Comparison of ENCODE assay signal across 37 mouse cellular contexts in genomic region chr5:121536921-121537555, GRCm38 (mm10). TPM values are rescaled to one million over a fixed set of nuclear protein-coding genes. Genes with fewer than 3 reads are reported as not detected.
A peak's percentile ranks its signal among the peaks of the same experiment; 100 is the strongest.
DNase-seq lines count a peak whose midpoint lies in the region; ATAC-seq and TF ChIP-seq lines count a peak whose summit lies in the region.
"Had no signal": no experiment of that assay in that cellular context is flagged by ENCODE, and none has a peak within 500 bp of the region (broad histone marks: within the 10 kb centered on the region; RNA-seq: fewer than 3 reads in every experiment).

No protein-coding gene starts in this region.

- no peak for ATAC-seq in heart, embryonic 12.5 days (ENCODE audit: insufficient number of reproducible peaks, low FRiP score)
- peak; percentile 57 for ATAC-seq in Patski
- ATAC-seq: CD4-positive, CD25-positive, alpha-beta regulatory T cell, adult 4 months; forebrain, embryonic 15.5 days; inflammation-experienced regulatory T-cells, adult 6 months had no signal

- no peaks in the 10 kb centered on the region for H3K9me3 ChIP-seq in heart, embryonic 12.5 days (replicated peaks)
- no peaks in the 10 kb centered on the region for H3K9me3 ChIP-seq in ES-Bruce4 (replicated peaks; ENCODE audit: control insufficient read depth, insufficient read depth, low read length, poor library complexity, severe bottlenecking)
- no peaks in the 10 kb centered on the region for H3K9me3 ChIP-seq in embryonic facial prominence, embryonic 10.5 days
- H3K9me3 ChIP-seq: forebrain, embryonic 15.5 days; heart, embryonic 10.5 days; hindbrain, embryonic 10.5 days; hindbrain, embryonic 15.5 days; kidney, embryonic 15.5 days; limb, embryonic 12.5 days had no signal

- TF ChIP-seq CTCF in ES-Bruce4 (IDR thresholded peaks at IDR 0.05; ENCODE audit: low read depth, low read length) (no peak), Patski (IDR thresholded peaks at IDR 0.05) (no peak)

- CTCF ChIA-PET in Patski (lab: Charles Lee), result interaction anchor here (1.3 to 1.5 kb wide), 2 partner anchors 12 to 15 kb away, joined by 4 to 6 read pairs; no protein-coding TSS in a partner anchor

- in situ Hi-C loops in Patski (cut with MboI; ENCODE audit: low pct_unique_long_range_greater_than_20kb), result no loop called here

- peak overlapping the region; percentile 53; the same call in 1 of the 2 replicates for H3K27ac ChIP-seq in heart, embryonic 12.5 days (ENCODE audit: poor library complexity, severe bottlenecking)
- peak overlapping the region; percentile 86 for H3K27ac ChIP-seq in ES-Bruce4 (ENCODE audit: insufficient read depth, low read length)
- H3K27ac ChIP-seq in embryonic facial prominence, embryonic 10.5 days (replicated peaks), result no peak overlapping the region
- H3K27ac ChIP-seq: forebrain, embryonic 15.5 days; heart, embryonic 10.5 days; hindbrain, embryonic 10.5 days; hindbrain, embryonic 15.5 days; kidney, embryonic 15.5 days; left cerebral cortex, adult 2 months; limb, embryonic 12.5 days; liver, embryonic 14.5 days had no signal

- 68% methylated on average over 7 of the region's 7 CpGs for WGBS in heart, embryonic 12.5 days
- 82% methylated on average over 7 of the region's 7 CpGs for WGBS in embryonic facial prominence, embryonic 10.5 days

- H3K4me2 ChIP-seq in heart, embryonic 12.5 days, result no peak overlapping the region
- H3K4me2 ChIP-seq: forebrain, embryonic 15.5 days; hindbrain, embryonic 15.5 days; kidney, embryonic 15.5 days; limb, embryonic 12.5 days had no signal

- no peak for DNase-seq in heart, adult 9 months (ENCODE audit: low spot score in 2 of 2)
- DNase-seq in 3T3-L1 (ENCODE audit: low read depth, low spot score) (peak; percentile 62), Patski (ENCODE audit: low read depth, low spot score) (no peak)
- DNase-seq in adrenal gland, postnatal 10 days, result no peak
- no peak for DNase-seq in embryonic facial prominence, embryonic 10.5 days (ENCODE audit: low spot score)
- DNase-seq in thymus, postnatal 25 days, result no peak
- DNase-seq: adrenal gland, postnatal 25 days; cerebellum, adult 18-20 months; cerebellum, postnatal 10 days; gastrocnemius, postnatal 10 days; heart, postnatal 10 days; kidney, adult 18-20 months; kidney, postnatal 25 days; lung, adult 2 months; lung, postnatal 14 days; midbrain, embryonic 14.5 days had no signal

- TF ChIP-seq EP300 in ES-Bruce4 (IDR thresholded peaks at IDR 0.05; ENCODE audit: insufficient read depth, low read depth, low read length), result 0 out of 2 replicates have a peak, but pooled peaks have one; percentile 40

- H3K4me3 ChIP-seq in heart, embryonic 12.5 days, result no peak overlapping the region
- H3K4me3 ChIP-seq in ES-Bruce4 (ENCODE audit: low read depth, low read length), result no peak overlapping the region
- H3K4me3 ChIP-seq in embryonic facial prominence, embryonic 10.5 days, result no peak overlapping the region
- H3K4me3 ChIP-seq: forebrain, embryonic 15.5 days; heart, embryonic 10.5 days; hindbrain, embryonic 10.5 days; hindbrain, embryonic 15.5 days; kidney, embryonic 15.5 days; left cerebral cortex, adult 2 months; limb, embryonic 12.5 days had no signal

- POLR2A ChIA-PET in Patski (lab: Charles Lee), result interaction anchor here (0.6 kb wide), 1 partner anchor 55 kb away, joined by 3 read pairs; no protein-coding TSS in a partner anchor

- no peak overlapping the region for H3K9ac ChIP-seq in heart, embryonic 12.5 days
- peak overlapping the region; percentile 1; the same call in 1 of the 2 replicates for H3K9ac ChIP-seq in ES-Bruce4 (ENCODE audit: low read depth, poor library complexity, severe bottlenecking)
- H3K9ac ChIP-seq: forebrain, embryonic 15.5 days; hindbrain, embryonic 15.5 days; kidney, embryonic 15.5 days; limb, embryonic 12.5 days; liver, embryonic 14.5 days had no signal

- no peak for TF ChIP-seq POLR2A in ES-Bruce4 (IDR thresholded peaks at IDR 0.05; ENCODE audit: insufficient read depth, low read length)

- H3K36me3 ChIP-seq in heart, embryonic 12.5 days, result peaks cover 59% of the 10 kb centered on the region
- peaks cover 16% of the 10 kb centered on the region for H3K36me3 ChIP-seq in ES-Bruce4 (ENCODE audit: control insufficient read depth, insufficient read depth, low read length, poor library complexity, severe bottlenecking)
- H3K36me3 ChIP-seq in embryonic facial prominence, embryonic 10.5 days (replicated peaks), result peaks cover 85% of the 10 kb centered on the region

- peaks cover 5% of the 10 kb centered on the region for H3K4me1 ChIP-seq in heart, embryonic 12.5 days (replicated peaks)
- H3K4me1 ChIP-seq in ES-Bruce4 (ENCODE audit: control insufficient read depth, insufficient read depth, low read length), result peaks cover 4% of the 10 kb centered on the region
- no peaks in the 10 kb centered on the region for H3K4me1 ChIP-seq in embryonic facial prominence, embryonic 10.5 days
- H3K4me1 ChIP-seq: heart, embryonic 10.5 days; kidney, embryonic 15.5 days; limb, embryonic 12.5 days had no signal

- H3K27me3 ChIP-seq in heart, embryonic 12.5 days (replicated peaks), result no peaks in the 10 kb centered on the region
- H3K27me3 ChIP-seq in ES-Bruce4 (ENCODE audit: control insufficient read depth, insufficient read depth, low read length, poor library complexity, severe bottlenecking) (no peaks in the 10 kb centered on the region), Patski (no peaks in the 10 kb centered on the region)
- H3K27me3 ChIP-seq in embryonic facial prominence, embryonic 10.5 days (replicated peaks; ENCODE audit: low read depth, poor library complexity, severe bottlenecking), result no peaks in the 10 kb centered on the region
- H3K27me3 ChIP-seq: forebrain, embryonic 15.5 days; hindbrain, embryonic 15.5 days; kidney, embryonic 15.5 days; limb, embryonic 12.5 days had no signal

RNA-seq across cellular contexts. Expression of gene Adam1a, which starts 8.2 kb away (rescaled TPM):
- 0.59 and 1.5 TPM in 2 replicates for polyA plus RNA-seq in heart, embryonic 12.5 days (2016; fragmentation: Nextera tagmentation; extraction: Ambion mirVana)
- polyA plus RNA-seq in ES-Bruce4 (2011; ENCODE audit: insufficient read depth, insufficient read length, low read depth, missing spikeins) (2.3 TPM in 2 replicates), Patski (2021) (2.5 TPM)
- 1 to 10 TPM; 4.1 to 4.7 TPM for total RNA-seq in adrenal gland, postnatal 10 days (2021)
- polyA plus RNA-seq in embryonic facial prominence, embryonic 10.5 days (2016; fragmentation: Nextera tagmentation; extraction: Ambion mirVana), result 1.2 and 1.6 TPM in 2 replicates

RNA-seq across cellular contexts. Expression of gene Gm42878, which starts 8.2 kb away (rescaled TPM):
- not detected in 2 replicates for polyA plus RNA-seq in heart, embryonic 12.5 days (2016; fragmentation: Nextera tagmentation; extraction: Ambion mirVana)
- polyA plus RNA-seq in ES-Bruce4 (2011; ENCODE audit: insufficient read depth, insufficient read length, low read depth, missing spikeins) (not detected in 2 replicates), Patski (2021) (0.19 TPM)
- under 1 TPM in 1 of 2 experiments, not detected in 1; 1.00 TPM for total RNA-seq in adrenal gland, postnatal 10 days (2021)
- polyA plus RNA-seq in embryonic facial prominence, embryonic 10.5 days (2016; fragmentation: Nextera tagmentation; extraction: Ambion mirVana), result not detected in 2 replicates
- total RNA-seq: adrenal gland, postnatal 25 days; common myeloid progenitor, adult 5-6 weeks; gastrocnemius, postnatal 10 days; heart, postnatal 10 days; layer of hippocampus, adult 18-20 months; layer of hippocampus, postnatal 14 days; left cerebral cortex, postnatal 25 days; monocyte, adult 5-6 weeks had no signal
- polyA plus RNA-seq: CD4-positive, CD25-positive, alpha-beta regulatory T cell, adult 4 months; embryonic facial prominence, embryonic 14.5 days; forebrain, embryonic 15.5 days; gonadal fat pad, adult 2 months; heart, embryonic 10.5 days; hindbrain, embryonic 10.5 days; hindbrain, embryonic 15.5 days; inflammation-experienced regulatory T-cells, adult 6 months; kidney, embryonic 15.5 days; limb, embryonic 12.5 days; midbrain, embryonic 14.5 days; neural tube, embryonic 14.5 days had no signal

RNA-seq across cellular contexts. Expression of gene Mapkapk5, which starts 8.7 kb away (rescaled TPM):
- polyA plus RNA-seq in heart, embryonic 12.5 days (2016; fragmentation: Nextera tagmentation; extraction: Ambion mirVana), result 38.8 and 40.0 TPM in 2 replicates
- polyA plus RNA-seq in ES-Bruce4 (2011; ENCODE audit: insufficient read depth, insufficient read length, low read depth, missing spikeins), result 74.4 and 75.2 TPM in 2 replicates
- 72.2 TPM for polyA plus RNA-seq in Patski (2021)
- total RNA-seq in adrenal gland, postnatal 10 days (2021), result 10 to 100 TPM; 82.2 to 90.6 TPM
- polyA plus RNA-seq in embryonic facial prominence, embryonic 10.5 days (2016; fragmentation: Nextera tagmentation; extraction: Ambion mirVana), result 51.9 TPM in 2 replicates

RNA-seq across cellular contexts. Expression of gene Adam1b, which starts 33.8 kb away (rescaled TPM):
- 0.08 and 0.32 TPM in 2 replicates for polyA plus RNA-seq in heart, embryonic 12.5 days (2016; fragmentation: Nextera tagmentation; extraction: Ambion mirVana)
- polyA plus RNA-seq in ES-Bruce4 (2011; ENCODE audit: insufficient read depth, insufficient read length, low read depth, missing spikeins) (not detected in 2 replicates), Patski (2021) (0.10 TPM)
- total RNA-seq in adrenal gland, postnatal 10 days (2021), result not detected
- polyA plus RNA-seq in embryonic facial prominence, embryonic 10.5 days (2016; fragmentation: Nextera tagmentation; extraction: Ambion mirVana), result not detected in 2 replicates
- total RNA-seq: adrenal gland, postnatal 25 days; gastrocnemius, postnatal 10 days; heart, postnatal 10 days had no signal
- polyA plus RNA-seq: CD4-positive, CD25-positive, alpha-beta regulatory T cell, adult 4 months; embryonic facial prominence, embryonic 14.5 days; forebrain, embryonic 15.5 days; liver, embryonic 14.5 days; lung, adult 2 months; neural tube, embryonic 14.5 days; urinary bladder, adult 2 months had no signal

RNA-seq across cellular contexts. Expression of gene Aldh2, which starts 56.6 kb away (rescaled TPM):
- 64.0 and 72.0 TPM in 2 replicates for polyA plus RNA-seq in heart, embryonic 12.5 days (2016; fragmentation: Nextera tagmentation; extraction: Ambion mirVana)
- polyA plus RNA-seq in ES-Bruce4 (2011; ENCODE audit: insufficient read depth, insufficient read length, low read depth, missing spikeins) (160 and 180 TPM in 2 replicates), Patski (2021) (470 TPM)
- total RNA-seq in adrenal gland, postnatal 10 days (2021), result 100 to 1,000 TPM; 712 to 837 TPM
- polyA plus RNA-seq in embryonic facial prominence, embryonic 10.5 days (2016; fragmentation: Nextera tagmentation; extraction: Ambion mirVana), result 145 and 157 TPM in 2 replicates
